Mouse (Mus musculus) limb, embryonic 14.5 days (tissue): ENCODE results near the gene Cox6b2. TPM values are rescaled to one million over a fixed set of nuclear protein-coding genes. Genes with fewer than 3 reads are reported as not detected.

Experiments used
- ATAC-seq: fragments of 200-750 bp; cut with Nextera tagmentation; 2 replicates; pipeline ENCODE4 v1.8.0; 2017; ENCODE audit warnings: low read depth, moderate number of reproducible peaks, moderate TSS enrichment; ENCODE audit not compliant: low FRiP score
- DNase-seq: peaks from one replicate; pipeline ENCODE4 v3.0.0-alpha.2; 2015; ENCODE audit warnings: low spot score
- H3K27ac ChIP-seq: fragments of 300-500 bp; sonication (generic); replicated peaks from 2 replicates; pipeline ENCODE4 v1.5.1; 2014; ENCODE audit warnings: low read depth, mild to moderate bottlenecking, low read length, moderate library complexity, mixed read lengths
- H3K27me3 ChIP-seq: fragments of 300-500 bp; sonication (generic); 2 replicates; pipeline ENCODE4 v1.6.1; 2014; ENCODE audit warnings: low read length, mixed read lengths; ENCODE audit not compliant: control insufficient read depth, insufficient read depth
- H3K36me3 ChIP-seq: fragments of 300-500 bp; sonication (generic); 2 replicates; pipeline ENCODE4 v1.6.1; 2014; ENCODE audit warnings: mild to moderate bottlenecking, low read length, moderate library complexity, mixed read lengths; ENCODE audit not compliant: control insufficient read depth, insufficient read depth
- H3K4me1 ChIP-seq: fragments of 300-500 bp; sonication (generic); 2 replicates; pipeline ENCODE4 v1.6.1; 2014; ENCODE audit warnings: antibody characterized with exemption, low read length, mixed read lengths; ENCODE audit not compliant: control insufficient read depth, insufficient read depth
- H3K4me2 ChIP-seq: fragments of 300-500 bp; sonication (generic); replicated peaks from 2 replicates; pipeline ENCODE4 v1.6.1; 2014; ENCODE audit warnings: low read depth, mild to moderate bottlenecking, low read length, moderate library complexity; ENCODE audit not compliant: severe bottlenecking
- H3K4me3 ChIP-seq: fragments of 300-500 bp; sonication (generic); replicated peaks from 2 replicates; pipeline ENCODE4 v1.5.1; 2014; ENCODE audit warnings: low read length
- H3K9ac ChIP-seq: fragments of 300-500 bp; sonication (generic); 2 replicates; pipeline ENCODE4 v1.6.1; 2014; ENCODE audit warnings: mild to moderate bottlenecking, low read depth, low read length, moderate library complexity; ENCODE audit not compliant: severe bottlenecking
- H3K9me3 ChIP-seq: fragments of 300-500 bp; sonication (generic); 2 replicates; pipeline ENCODE4 v1.6.1; 2016; ENCODE audit warnings: low read length; ENCODE audit not compliant: control insufficient read depth
- POLR2A ChIP-seq: fragments of 200-500 bp; IDR thresholded peaks from 2 replicates; pipeline ENCODE4 v1.8.0; 2012; ENCODE audit warnings: inconsistent platforms, mild to moderate bottlenecking, moderate library complexity, borderline replicate concordance; ENCODE audit not compliant: insufficient read depth, insufficient read length; ENCODE audit errors: extremely low read depth
- WGBS: fragments of 180-500 bp; shearing (Covaris S2); extraction: QIAGEN DNeasy Blood & Tissue Kit; methylation state at CpG from one replicate; pipeline ENCODE4 v1.1.7; 2014; 5-methylcytosine and 5-hydroxymethylcytosine counted together
- polyA plus RNA-seq, 2 experiments: library from polyadenylated mRNA; depleted of rRNA in 1 of 2; stranded (reverse) in 1 of 2; unstranded in 1 of 2; fragments of >200 nt; fragmentation: Nextera tagmentation in 1 of 2; extraction: Ambion mirVana in 1 of 2; gene quantifications; 2 replicates each; pipeline versions ENCODE4 v1.2.1 to v1.2.3; 2012 to 2014

Cox6b2 gene
- polyA plus RNA-seq, 2 experiments, result 44.7 to 127 TPM

- Histone ChIP-seq H3K9me3 (no peaks in the 10 kb centered on the region), H3K9ac (no peak overlapping the region), H3K4me1 (no peaks in the 10 kb centered on the region), H3K36me3 (peaks cover 86% of the 10 kb centered on the region), H3K27ac (no peak overlapping the region), H3K4me2 (no peak overlapping the region), H3K4me3 (no peak overlapping the region), H3K27me3 (no peaks in the 10 kb centered on the region)
- ATAC-seq (no peak), DNase-seq (no peak)
- WGBS, result 94% methylated on average over 7 of the region's 7 CpGs
- no peak for TF ChIP-seq POLR2A
Measured at GRCm38 (mm10) chr7:4703195-4703594, 49.7 kb downstream of the Cox6b2 start.

- Histone ChIP-seq H3K4me3 (no peak overlapping the region), H3K4me2 (no peak overlapping the region), H3K9ac (no peak overlapping the region), H3K4me1 (no peaks in the 10 kb centered on the region), H3K36me3 (peaks cover 85% of the 10 kb centered on the region), H3K27me3 (no peaks in the 10 kb centered on the region), H3K27ac (no peak overlapping the region), H3K9me3 (no peaks in the 10 kb centered on the region)
- no peak for DNase-seq
- WGBS, result 72% methylated on average over 8 of the region's 8 CpGs
- no peak for ATAC-seq
- TF ChIP-seq POLR2A, result no peak
Measured at GRCm38 (mm10) chr7:4702334-4702733, 50.6 kb downstream of the Cox6b2 start.

Other genes with a start within 250 kb of the Cox6b2 start
- 99.8 and 238 TPM in 2 replicates for gene Tnnt1, start 236.7 kb downstream of the Cox6b2 start, polyA plus RNA-seq (2012; rRNA removed)
- gene Tnnt1, start 236.7 kb downstream of the Cox6b2 start, polyA plus RNA-seq (2014; fragmentation: Nextera tagmentation; extraction: Ambion mirVana), result 241 and 300 TPM in 2 replicates
- gene Tnni3, start 228.9 kb downstream of the Cox6b2 start, polyA plus RNA-seq (2012; rRNA removed), result 10.6 and 11.1 TPM in 2 replicates
- 2.8 and 2.9 TPM in 2 replicates for gene Tnni3, start 228.9 kb downstream of the Cox6b2 start, polyA plus RNA-seq (2014; fragmentation: Nextera tagmentation; extraction: Ambion mirVana)
- gene Dnaaf3, start 220.6 kb downstream of the Cox6b2 start, polyA plus RNA-seq (2012; rRNA removed), result 8.3 and 9.5 TPM in 2 replicates
- gene Dnaaf3, start 220.6 kb downstream of the Cox6b2 start, polyA plus RNA-seq (2014; fragmentation: Nextera tagmentation; extraction: Ambion mirVana), result 0.61 and 1.1 TPM in 2 replicates
- gene Syt5, start 205.6 kb downstream of the Cox6b2 start, polyA plus RNA-seq (2012; rRNA removed), result 3.9 and 4.2 TPM in 2 replicates
- 3.4 and 4.3 TPM in 2 replicates for gene Syt5, start 205.6 kb downstream of the Cox6b2 start, polyA plus RNA-seq (2014; fragmentation: Nextera tagmentation; extraction: Ambion mirVana)
- gene Ptprh, start 149.1 kb downstream of the Cox6b2 start, polyA plus RNA-seq (2012; rRNA removed), result 0.03 and 0.26 TPM in 2 replicates
- gene Ptprh, start 149.1 kb downstream of the Cox6b2 start, polyA plus RNA-seq (2014; fragmentation: Nextera tagmentation; extraction: Ambion mirVana), result not detected in 2 replicates
- 17.2 and 23.1 TPM in 2 replicates for gene Tmem86b, start 121.7 kb downstream of the Cox6b2 start, polyA plus RNA-seq (2012; rRNA removed)
- gene Tmem86b, start 121.7 kb downstream of the Cox6b2 start, polyA plus RNA-seq (2014; fragmentation: Nextera tagmentation; extraction: Ambion mirVana), result 1.4 and 2.3 TPM in 2 replicates
- gene Ppp6r1, start 94.1 kb downstream of the Cox6b2 start, polyA plus RNA-seq (2012; rRNA removed), result 86.9 and 112 TPM in 2 replicates
- gene Ppp6r1, start 94.1 kb downstream of the Cox6b2 start, polyA plus RNA-seq (2014; fragmentation: Nextera tagmentation; extraction: Ambion mirVana), result 7.9 and 8.7 TPM in 2 replicates
- 55.6 and 72.9 TPM in 2 replicates for gene Hspbp1, start 68.0 kb downstream of the Cox6b2 start, polyA plus RNA-seq (2012; rRNA removed)
- 77.5 and 82.5 TPM in 2 replicates for gene Hspbp1, start 68.0 kb downstream of the Cox6b2 start, polyA plus RNA-seq (2014; fragmentation: Nextera tagmentation; extraction: Ambion mirVana)
- gene Brsk1, start 62.5 kb downstream of the Cox6b2 start, polyA plus RNA-seq (2012; rRNA removed), result 26.4 and 33.0 TPM in 2 replicates
- gene Brsk1, start 62.5 kb downstream of the Cox6b2 start, polyA plus RNA-seq (2014; fragmentation: Nextera tagmentation; extraction: Ambion mirVana), result 1.3 and 1.7 TPM in 2 replicates
- gene Tmem150b, start 27.8 kb downstream of the Cox6b2 start, polyA plus RNA-seq (2012; rRNA removed), result 0.17 and 0.24 TPM in 2 replicates
- 0.17 and 0.46 TPM in 2 replicates for gene Tmem150b, start 27.8 kb downstream of the Cox6b2 start, polyA plus RNA-seq (2014; fragmentation: Nextera tagmentation; extraction: Ambion mirVana)
- 161 and 223 TPM in 2 replicates for gene Kmt5c, start 13.0 kb downstream of the Cox6b2 start, polyA plus RNA-seq (2012; rRNA removed)
- 44.4 and 51.2 TPM in 2 replicates for gene Kmt5c, start 13.0 kb downstream of the Cox6b2 start, polyA plus RNA-seq (2014; fragmentation: Nextera tagmentation; extraction: Ambion mirVana)
- gene Fam71e2, start 18.2 kb upstream of the Cox6b2 start, polyA plus RNA-seq (2012; rRNA removed), result 0.03 TPM in 1 of 2 replicates, not detected in the other
- not detected in 2 replicates for gene Fam71e2, start 18.2 kb upstream of the Cox6b2 start, polyA plus RNA-seq (2014; fragmentation: Nextera tagmentation; extraction: Ambion mirVana)
- gene Il11, start 29.8 kb upstream of the Cox6b2 start, polyA plus RNA-seq (2012; rRNA removed), result 0.33 and 0.63 TPM in 2 replicates
- gene Il11, start 29.8 kb upstream of the Cox6b2 start, polyA plus RNA-seq (2014; fragmentation: Nextera tagmentation; extraction: Ambion mirVana), result 0.22 TPM in 1 of 2 replicates, not detected in the other
- gene Tmem190, start 29.8 kb upstream of the Cox6b2 start, polyA plus RNA-seq (2012; rRNA removed), result not detected in 2 replicates
- gene Tmem190, start 29.8 kb upstream of the Cox6b2 start, polyA plus RNA-seq (2014; fragmentation: Nextera tagmentation; extraction: Ambion mirVana), result not detected in 2 replicates
- 10.1 and 15.2 TPM in 2 replicates for gene Tmem238, start 36.6 kb upstream of the Cox6b2 start, polyA plus RNA-seq (2012; rRNA removed)
- 8.1 and 9.6 TPM in 2 replicates for gene Tmem238, start 36.6 kb upstream of the Cox6b2 start, polyA plus RNA-seq (2014; fragmentation: Nextera tagmentation; extraction: Ambion mirVana)
- 486 and 665 TPM in 2 replicates for gene Rpl28, start 39.8 kb upstream of the Cox6b2 start, polyA plus RNA-seq (2012; rRNA removed)
- 253 and 275 TPM in 2 replicates for gene Rpl28, start 39.8 kb upstream of the Cox6b2 start, polyA plus RNA-seq (2014; fragmentation: Nextera tagmentation; extraction: Ambion mirVana)
- 515 and 618 TPM in 2 replicates for gene Ube2s, start 59.5 kb upstream of the Cox6b2 start, polyA plus RNA-seq (2012; rRNA removed)
- gene Ube2s, start 59.5 kb upstream of the Cox6b2 start, polyA plus RNA-seq (2014; fragmentation: Nextera tagmentation; extraction: Ambion mirVana), result 366 and 368 TPM in 2 replicates
- gene Shisa7, start 91.6 kb upstream of the Cox6b2 start, polyA plus RNA-seq (2012; rRNA removed), result 4.2 and 5.1 TPM in 2 replicates
- gene Shisa7, start 91.6 kb upstream of the Cox6b2 start, polyA plus RNA-seq (2014; fragmentation: Nextera tagmentation; extraction: Ambion mirVana), result 0.43 and 0.54 TPM in 2 replicates
- 7.4 and 11.0 TPM in 2 replicates for gene Isoc2b, start 117.2 kb upstream of the Cox6b2 start, polyA plus RNA-seq (2012; rRNA removed)
- gene Isoc2b, start 117.2 kb upstream of the Cox6b2 start, polyA plus RNA-seq (2014; fragmentation: Nextera tagmentation; extraction: Ambion mirVana), result 9.7 and 9.9 TPM in 2 replicates
- gene Isoc2a, start 124.1 kb upstream of the Cox6b2 start, polyA plus RNA-seq (2012; rRNA removed), result 13.6 and 16.7 TPM in 2 replicates
- gene Isoc2a, start 124.1 kb upstream of the Cox6b2 start, polyA plus RNA-seq (2014; fragmentation: Nextera tagmentation; extraction: Ambion mirVana), result 1.1 and 1.3 TPM in 2 replicates
- 0.15 and 0.22 TPM in 2 replicates for gene Gm36210, start 153.4 kb upstream of the Cox6b2 start, polyA plus RNA-seq (2012; rRNA removed)
- gene Gm36210, start 153.4 kb upstream of the Cox6b2 start, polyA plus RNA-seq (2014; fragmentation: Nextera tagmentation; extraction: Ambion mirVana), result not detected in 2 replicates
- gene Zfp628, start 162.1 kb upstream of the Cox6b2 start, polyA plus RNA-seq (2012; rRNA removed), result 13.4 and 22.3 TPM in 2 replicates
- gene Zfp628, start 162.1 kb upstream of the Cox6b2 start, polyA plus RNA-seq (2014; fragmentation: Nextera tagmentation; extraction: Ambion mirVana), result 4.0 and 4.6 TPM in 2 replicates
- 7.6 and 10.0 TPM in 2 replicates for gene Nat14, start 168.9 kb upstream of the Cox6b2 start, polyA plus RNA-seq (2012; rRNA removed)
- gene Nat14, start 168.9 kb upstream of the Cox6b2 start, polyA plus RNA-seq (2014; fragmentation: Nextera tagmentation; extraction: Ambion mirVana), result 0.92 and 1.9 TPM in 2 replicates
- 38.1 and 48.4 TPM in 2 replicates for gene Ssc5d, start 172.7 kb upstream of the Cox6b2 start, polyA plus RNA-seq (2012; rRNA removed)
- gene Ssc5d, start 172.7 kb upstream of the Cox6b2 start, polyA plus RNA-seq (2014; fragmentation: Nextera tagmentation; extraction: Ambion mirVana), result 13.2 and 13.6 TPM in 2 replicates
- gene Sbk2, start 211.3 kb upstream of the Cox6b2 start, polyA plus RNA-seq (2012; rRNA removed), result 0.45 and 0.74 TPM in 2 replicates
- gene Sbk2, start 211.3 kb upstream of the Cox6b2 start, polyA plus RNA-seq (2014; fragmentation: Nextera tagmentation; extraction: Ambion mirVana), result 0.37 and 1.1 TPM in 2 replicates
- 0.15 and 0.28 TPM in 2 replicates for gene Sbk3, start 218.1 kb upstream of the Cox6b2 start, polyA plus RNA-seq (2012; rRNA removed)
- gene Sbk3, start 218.1 kb upstream of the Cox6b2 start, polyA plus RNA-seq (2014; fragmentation: Nextera tagmentation; extraction: Ambion mirVana), result 0.06 and 0.12 TPM in 2 replicates
- gene Zfp579, start 243.1 kb upstream of the Cox6b2 start, polyA plus RNA-seq (2012; rRNA removed), result 97.6 and 196 TPM in 2 replicates
- gene Zfp579, start 243.1 kb upstream of the Cox6b2 start, polyA plus RNA-seq (2014; fragmentation: Nextera tagmentation; extraction: Ambion mirVana), result 30.3 and 39.0 TPM in 2 replicates